ENCODE assay signal across 24 mouse cellular contexts in genomic region chr6:124789519-124789918, GRCm38 (mm10). TPM values are rescaled to one million over a fixed set of nuclear protein-coding genes. Genes with fewer than 3 reads are reported as not detected.
DNase-seq lines count a peak whose midpoint lies in the region; ATAC-seq and TF ChIP-seq lines count a peak whose summit lies in the region.
"Had no signal": no experiment of that assay in that cellular context is flagged by ENCODE, and none has a peak within 500 bp of the region (broad histone marks: within the 10 kb centered on the region; RNA-seq: fewer than 3 reads in every experiment).

No protein-coding gene starts in this region.

- H3K36me3 ChIP-seq in embryonic facial prominence, embryonic 13.5 days, result no peaks in the 10 kb centered on the region
- H3K36me3 ChIP-seq in embryonic facial prominence, embryonic 10.5 days (replicated peaks), result peaks cover 8% of the 10 kb centered on the region
- no peaks in the 10 kb centered on the region for H3K36me3 ChIP-seq in kidney, postnatal 0 days (ENCODE audit: insufficient read depth, low read length)
- H3K36me3 ChIP-seq in ES-Bruce4 (ENCODE audit: control insufficient read depth, insufficient read depth, low read length, poor library complexity, severe bottlenecking), result no peaks in the 10 kb centered on the region
- H3K36me3 ChIP-seq: heart, embryonic 15.5 days; hindbrain, embryonic 15.5 days; neural tube, embryonic 13.5 days had no signal

- peaks cover 8% of the 10 kb centered on the region; the same call in 1 of the 2 replicates for H3K4me1 ChIP-seq in embryonic facial prominence, embryonic 13.5 days
- H3K4me1 ChIP-seq in embryonic facial prominence, embryonic 10.5 days, result no peaks in the 10 kb centered on the region
- no peaks in the 10 kb centered on the region for H3K4me1 ChIP-seq in kidney, postnatal 0 days (replicated peaks; ENCODE audit: insufficient read depth, low read length)
- no peaks in the 10 kb centered on the region for H3K4me1 ChIP-seq in ES-Bruce4 (ENCODE audit: control insufficient read depth, insufficient read depth, low read length)
- H3K4me1 ChIP-seq: heart, embryonic 15.5 days; hindbrain, embryonic 15.5 days; neural tube, embryonic 13.5 days had no signal

- no peak for TF ChIP-seq EP300 in ES-Bruce4 (IDR thresholded peaks at IDR 0.05; ENCODE audit: insufficient read depth, low read depth, low read length)

- 87% methylated on average over 4 of the region's 4 CpGs for WGBS in embryonic facial prominence, embryonic 13.5 days
- WGBS in embryonic facial prominence, embryonic 10.5 days, result 89% methylated on average over 4 of the region's 4 CpGs
- WGBS in kidney, postnatal 0 days, result 75% methylated on average over 4 of the region's 4 CpGs

- no peak for ATAC-seq in embryonic facial prominence, embryonic 13.5 days (ENCODE audit: insufficient number of reproducible peaks, insufficient read depth, low FRiP score, low TSS enrichment, low read depth)
- ATAC-seq in kidney, postnatal 0 days (replicated peaks; ENCODE audit: low FRiP score, low read depth), result 0 out of 2 replicates have a peak, but pooled peaks have one; percentile 27
- ATAC-seq: lung, postnatal 0 days had no signal

- H3K4me3 ChIP-seq in embryonic facial prominence, embryonic 13.5 days, result no peak overlapping the region
- no peak overlapping the region for H3K4me3 ChIP-seq in embryonic facial prominence, embryonic 10.5 days
- H3K4me3 ChIP-seq in kidney, postnatal 0 days (replicated peaks; ENCODE audit: low read depth, low read length), result no peak overlapping the region
- no peak overlapping the region for H3K4me3 ChIP-seq in ES-Bruce4 (ENCODE audit: low read depth, low read length)
- no peak overlapping the region for H3K4me3 ChIP-seq in layer of hippocampus, adult 2 months
- H3K4me3 ChIP-seq: heart, embryonic 15.5 days; hindbrain, embryonic 15.5 days; megakaryocyte, embryonic 14.5 days; neural tube, embryonic 13.5 days had no signal

- H3K27ac ChIP-seq in embryonic facial prominence, embryonic 13.5 days, result 0 out of 2 replicates have a peak overlapping the region, but pooled peaks have one; percentile 1
- H3K27ac ChIP-seq in embryonic facial prominence, embryonic 10.5 days (replicated peaks), result no peak overlapping the region
- H3K27ac ChIP-seq in kidney, postnatal 0 days, result 0 out of 2 replicates have a peak overlapping the region, but pooled peaks have one; percentile 21
- H3K27ac ChIP-seq in ES-Bruce4 (ENCODE audit: insufficient read depth, low read length), result peak overlapping the region; percentile 52; the same call in 1 of the 2 replicates
- H3K27ac ChIP-seq in layer of hippocampus, adult 2 months, result no peak overlapping the region
- H3K27ac ChIP-seq: heart, embryonic 15.5 days; hindbrain, embryonic 15.5 days; neural tube, embryonic 13.5 days had no signal

- DNase-seq in embryonic facial prominence, embryonic 10.5 days (ENCODE audit: low spot score), result no peak
- no peak for DNase-seq in kidney, postnatal 0 days (ENCODE audit: low spot score)
- no peak for DNase-seq in kidney, adult 8-10 months
- DNase-seq in brain, adult 2 months (ENCODE audit: low read depth, low spot score), result peak; percentile 54
- DNase-seq in testis, postnatal 14 days (ENCODE audit: low spot score), result no peak
- DNase-seq in layer of hippocampus, adult 2 months (ENCODE audit: low spot score in 2 of 2), result no peak
- DNase-seq: adrenal gland, postnatal 25 days; cerebellum, postnatal 25 days; embryo, embryonic 11 days; heart, adult 18-20 months; heart, postnatal 4 days; kidney, adult 18-20 months; liver; thymus, postnatal 36 days had no signal

- H3K27me3 ChIP-seq in embryonic facial prominence, embryonic 13.5 days, result no peaks in the 10 kb centered on the region
- H3K27me3 ChIP-seq in embryonic facial prominence, embryonic 10.5 days (replicated peaks; ENCODE audit: low read depth, poor library complexity, severe bottlenecking), result no peaks in the 10 kb centered on the region
- H3K27me3 ChIP-seq in kidney, postnatal 0 days (ENCODE audit: insufficient read depth, low read length), result no peaks in the 10 kb centered on the region
- H3K27me3 ChIP-seq in ES-Bruce4 (ENCODE audit: control insufficient read depth, insufficient read depth, low read length, poor library complexity, severe bottlenecking), result no peaks in the 10 kb centered on the region
- H3K27me3 ChIP-seq: heart, embryonic 15.5 days; hindbrain, embryonic 15.5 days; neural tube, embryonic 13.5 days had no signal

- no peak for TF ChIP-seq POLR2A in ES-Bruce4 (IDR thresholded peaks at IDR 0.05; ENCODE audit: insufficient read depth, low read length)

- no peaks in the 10 kb centered on the region for H3K9me3 ChIP-seq in embryonic facial prominence, embryonic 13.5 days
- no peaks in the 10 kb centered on the region for H3K9me3 ChIP-seq in embryonic facial prominence, embryonic 10.5 days
- H3K9me3 ChIP-seq in kidney, postnatal 0 days (replicated peaks; ENCODE audit: low read length), result no peaks in the 10 kb centered on the region
- H3K9me3 ChIP-seq in ES-Bruce4 (replicated peaks; ENCODE audit: control insufficient read depth, insufficient read depth, low read length, poor library complexity, severe bottlenecking), result no peaks in the 10 kb centered on the region
- H3K9me3 ChIP-seq: heart, embryonic 15.5 days; hindbrain, embryonic 15.5 days; megakaryocyte, embryonic 14.5 days; neural tube, embryonic 13.5 days had no signal

- no peak overlapping the region for H3K9ac ChIP-seq in embryonic facial prominence, embryonic 13.5 days
- no peak overlapping the region for H3K9ac ChIP-seq in kidney, postnatal 0 days (ENCODE audit: low read depth, low read length)
- no peak overlapping the region for H3K9ac ChIP-seq in ES-Bruce4 (ENCODE audit: low read depth, poor library complexity, severe bottlenecking)
- H3K9ac ChIP-seq: heart, embryonic 15.5 days; hindbrain, embryonic 15.5 days; neural tube, embryonic 13.5 days had no signal

- no peak overlapping the region for H3K4me2 ChIP-seq in embryonic facial prominence, embryonic 13.5 days
- H3K4me2 ChIP-seq in kidney, postnatal 0 days (ENCODE audit: low read length), result no peak overlapping the region
- H3K4me2 ChIP-seq: heart, embryonic 15.5 days; hindbrain, embryonic 15.5 days; neural tube, embryonic 13.5 days had no signal

- no peak for TF ChIP-seq CTCF in kidney, postnatal 0 days (IDR thresholded peaks at IDR 0.05; ENCODE audit: low read depth)
- TF ChIP-seq CTCF in ES-Bruce4 (IDR thresholded peaks at IDR 0.05; ENCODE audit: low read depth, low read length), result no peak
- TF ChIP-seq CTCF in layer of hippocampus, adult 2 months (conservative IDR thresholded peaks at IDR 0.05), result no peak

RNA-seq across cellular contexts. Expression of gene Lrrc23, which starts 10.0 kb away (rescaled TPM):
- 0.97 and 1.3 TPM in 2 replicates for polyA plus RNA-seq in embryonic facial prominence, embryonic 13.5 days (2015; fragmentation: Nextera tagmentation; extraction: Ambion mirVana)
- 0.50 and 0.74 TPM in 2 replicates for polyA plus RNA-seq in embryonic facial prominence, embryonic 10.5 days (2016; fragmentation: Nextera tagmentation; extraction: Ambion mirVana)
- polyA plus RNA-seq in kidney, postnatal 0 days (2015; fragmentation: Nextera tagmentation; extraction: Ambion mirVana), result 0.43 and 0.59 TPM in 2 replicates
- 0.84 TPM in 1 of 2 replicates, not detected in the other for polyA plus RNA-seq in ES-Bruce4 (2011; ENCODE audit: insufficient read depth, insufficient read length, low read depth, missing spikeins)
- 1 to 10 TPM; 1.4 to 1.6 TPM for total RNA-seq in layer of hippocampus, adult 2 months (2021)
- total RNA-seq: ES-E14; gastrocnemius, adult 8-10 months had no signal
- polyA plus RNA-seq: liver, embryonic 16.5 days had no signal

RNA-seq across cellular contexts. Expression of gene Spsb2, which starts 18.9 kb away (rescaled TPM):
- polyA plus RNA-seq in embryonic facial prominence, embryonic 13.5 days (2015; fragmentation: Nextera tagmentation; extraction: Ambion mirVana), result 9.1 and 10.5 TPM in 2 replicates
- 7.1 and 8.3 TPM in 2 replicates for polyA plus RNA-seq in embryonic facial prominence, embryonic 10.5 days (2016; fragmentation: Nextera tagmentation; extraction: Ambion mirVana)
- 26.1 and 27.4 TPM in 2 replicates for polyA plus RNA-seq in kidney, postnatal 0 days (2015; fragmentation: Nextera tagmentation; extraction: Ambion mirVana)
- 4.6 and 5.4 TPM in 2 replicates for polyA plus RNA-seq in ES-Bruce4 (2011; ENCODE audit: insufficient read depth, insufficient read length, low read depth, missing spikeins)
- 1 to 10 TPM; 3.4 to 4.6 TPM for total RNA-seq in layer of hippocampus, adult 2 months (2021)

RNA-seq across cellular contexts. Expression of gene Eno2, which starts 20.0 kb away (rescaled TPM):
- polyA plus RNA-seq in embryonic facial prominence, embryonic 13.5 days (2015; fragmentation: Nextera tagmentation; extraction: Ambion mirVana), result 10.7 and 10.9 TPM in 2 replicates
- 2.3 and 2.4 TPM in 2 replicates for polyA plus RNA-seq in embryonic facial prominence, embryonic 10.5 days (2016; fragmentation: Nextera tagmentation; extraction: Ambion mirVana)
- 7.6 TPM in 2 replicates for polyA plus RNA-seq in kidney, postnatal 0 days (2015; fragmentation: Nextera tagmentation; extraction: Ambion mirVana)
- 7.4 and 8.3 TPM in 2 replicates for polyA plus RNA-seq in ES-Bruce4 (2011; ENCODE audit: insufficient read depth, insufficient read length, low read depth, missing spikeins)
- 1,000 to 10,000 TPM in 1 of 2 experiments, 100 to 1,000 TPM in 1; 981 to 1,025 TPM for total RNA-seq in layer of hippocampus, adult 2 months (2021)

RNA-seq across cellular contexts. Expression of gene Tpi1, which starts 24.6 kb away (rescaled TPM):
- polyA plus RNA-seq in embryonic facial prominence, embryonic 13.5 days (2015; fragmentation: Nextera tagmentation; extraction: Ambion mirVana), result 710 and 723 TPM in 2 replicates
- polyA plus RNA-seq in embryonic facial prominence, embryonic 10.5 days (2016; fragmentation: Nextera tagmentation; extraction: Ambion mirVana), result 829 and 899 TPM in 2 replicates
- polyA plus RNA-seq in kidney, postnatal 0 days (2015; fragmentation: Nextera tagmentation; extraction: Ambion mirVana), result 664 and 686 TPM in 2 replicates
- 377 and 389 TPM in 2 replicates for polyA plus RNA-seq in ES-Bruce4 (2011; ENCODE audit: insufficient read depth, insufficient read length, low read depth, missing spikeins)
- total RNA-seq in layer of hippocampus, adult 2 months (2021), result 100 to 1,000 TPM; 713 to 768 TPM

RNA-seq across cellular contexts. Expression of gene Atn1, which starts 33.2 kb away (rescaled TPM):
- polyA plus RNA-seq in embryonic facial prominence, embryonic 13.5 days (2015; fragmentation: Nextera tagmentation; extraction: Ambion mirVana), result 22.1 and 22.2 TPM in 2 replicates
- 12.6 and 15.2 TPM in 2 replicates for polyA plus RNA-seq in embryonic facial prominence, embryonic 10.5 days (2016; fragmentation: Nextera tagmentation; extraction: Ambion mirVana)
- 13.0 and 13.7 TPM in 2 replicates for polyA plus RNA-seq in kidney, postnatal 0 days (2015; fragmentation: Nextera tagmentation; extraction: Ambion mirVana)
- polyA plus RNA-seq in ES-Bruce4 (2011; ENCODE audit: insufficient read depth, insufficient read length, low read depth, missing spikeins), result 32.0 and 35.2 TPM in 2 replicates
- total RNA-seq in layer of hippocampus, adult 2 months (2021), result 100 to 1,000 TPM; 159 to 164 TPM

Comparison
In these comparisons a context has a peak if more than half of its experiments do, and no peak if none do; other contexts are left out.
1. H3K27ac ChIP-seq: peak in embryonic facial prominence, embryonic 13.5 days (single experiment), kidney, postnatal 0 days (single experiment) and ES-Bruce4 (single experiment); none in embryonic facial prominence, embryonic 10.5 days (single experiment) and layer of hippocampus, adult 2 months (single experiment).